Mouse (Mus musculus): ENCODE measurements around the gene Gm45062. TPM values are rescaled to one million over a fixed set of nuclear protein-coding genes. Genes with fewer than 3 reads are reported as not detected.

The Gm45062 gene
- polyA plus RNA-seq (2016; fragmentation: Nextera tagmentation; extraction: Ambion mirVana) = 16.3 and 20.3 TPM in 2 replicates

DNA sequence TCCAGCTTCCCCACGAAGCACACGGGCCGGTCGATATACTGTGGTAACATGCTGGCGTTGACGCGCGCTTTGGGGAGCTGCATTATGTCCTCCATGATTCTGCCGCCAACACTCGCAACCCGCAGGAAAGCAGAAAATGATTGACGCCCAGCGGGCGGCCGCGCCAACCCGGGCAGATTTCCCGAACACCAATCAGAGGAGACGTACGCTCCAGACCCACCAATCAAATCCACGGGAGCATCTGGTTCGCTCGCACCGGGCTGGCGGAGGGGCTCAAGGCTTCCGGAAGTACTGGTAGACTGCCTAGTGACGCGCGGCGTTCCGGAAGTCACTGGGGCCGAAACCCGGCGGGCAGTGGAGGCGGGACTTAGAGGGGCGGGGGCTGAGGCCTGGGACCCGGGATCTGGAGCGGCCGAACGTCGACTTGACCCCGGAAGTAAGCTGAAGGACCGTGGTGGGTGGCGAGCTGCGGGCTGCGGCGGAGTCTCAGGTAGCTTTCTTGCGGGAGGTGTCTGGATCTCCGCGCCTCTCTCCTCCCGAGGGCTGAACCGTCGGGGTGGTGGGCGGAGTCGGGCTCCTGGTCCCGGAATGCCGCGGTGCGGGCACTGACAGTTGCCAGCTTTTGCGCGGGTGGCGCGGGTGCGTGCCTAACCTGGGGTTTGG, at the start of gene Gm45062, which contains the start of the genes Rpa3 and Umad1:
TSS of gene Gm45062 (plus strand) at position 447 of the 663 bp plus-strand sequence.
TSS of gene Rpa3 (minus strand) at position 170 of the 663 bp plus-strand sequence.
TSS of gene Umad1 (plus strand) at position 285 of the 663 bp plus-strand sequence.
- peak within 1 kb of the TSS; percentile 91 for H3K4me2 ChIP-seq (replicated peaks)
- ATAC-seq (ENCODE audit: low FRiP score, low read depth) = peak; percentile 100
- peak within 1 kb of the TSS; percentile 79 for H3K4me3 ChIP-seq
- 0 out of 2 replicates have a peak within 1 kb of the TSS, but pooled peaks have one; percentile 53 for H3K27ac ChIP-seq
- H3K4me1 ChIP-seq = peaks cover 11% of the 10 kb centered on the region
- no peaks in the 10 kb centered on the region for H3K9me3 ChIP-seq
- no peaks in the 10 kb centered on the region for H3K27me3 ChIP-seq (replicated peaks)
- H3K9ac ChIP-seq = peak within 1 kb of the TSS; percentile 78
- H3K36me3 ChIP-seq = peaks cover under 1% of the 10 kb centered on the region; the same call in 1 of the 2 replicates
- WGBS = under 1% methylated on average over 64 of the region's 64 CpGs

DNA sequence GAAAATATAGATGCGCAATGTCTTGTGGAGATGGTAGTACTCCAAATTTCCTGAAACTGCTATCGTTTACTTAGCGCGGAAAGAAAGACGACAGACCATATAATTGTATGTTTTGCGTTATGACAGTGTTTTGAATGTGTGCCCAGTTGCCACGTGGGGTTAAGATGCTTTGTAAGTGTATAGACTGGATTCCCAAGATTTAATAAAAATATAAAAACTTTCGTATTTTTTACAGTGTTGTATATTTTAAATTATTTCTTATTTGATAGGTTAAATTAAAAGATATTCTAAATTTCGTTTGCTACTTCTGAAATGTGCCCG, 49.4 kb upstream of the Gm45062 start:
- H3K4me3 ChIP-seq = peak overlapping the region; percentile 72
- peak overlapping the region; percentile 60 for H3K4me2 ChIP-seq (replicated peaks)
- 0 out of 2 replicates have a peak, but pooled peaks have one; percentile 2 for ATAC-seq (ENCODE audit: low FRiP score, low read depth)
- H3K27ac ChIP-seq = 0 out of 2 replicates have a peak overlapping the region, but pooled peaks have one; percentile 83
- H3K9me3 ChIP-seq = no peaks in the 10 kb centered on the region
- H3K27me3 ChIP-seq (replicated peaks) = no peaks in the 10 kb centered on the region
- H3K36me3 ChIP-seq = no peaks in the 10 kb centered on the region; the same call in 1 of the 2 replicates
- H3K9ac ChIP-seq = peak overlapping the region; percentile 81
- H3K4me1 ChIP-seq = peaks cover 9% of the 10 kb centered on the region
- WGBS = 13% methylated on average over 10 of the region's 10 CpGs

- peak overlapping the region; percentile 60 for H3K4me2 ChIP-seq (replicated peaks)
- peaks cover 5% of the 10 kb centered on the region; the same call in 1 of the 2 replicates for H3K36me3 ChIP-seq
- no peaks in the 10 kb centered on the region for H3K9me3 ChIP-seq
- H3K27me3 ChIP-seq (replicated peaks) = no peaks in the 10 kb centered on the region
- H3K4me1 ChIP-seq = peaks cover 9% of the 10 kb centered on the region
- WGBS = 91% methylated on average over 3 of the region's 3 CpGs
- no peak overlapping the region for H3K27ac ChIP-seq
- no peak overlapping the region for H3K9ac ChIP-seq
- H3K4me3 ChIP-seq = no peak overlapping the region
- ATAC-seq (ENCODE audit: low FRiP score, low read depth) = no peak
These were observed 48.6 kb upstream of the Gm45062 start for GRCm38 (mm10) chr6:8210661-8211060.

GRCm38 (mm10) chr6:8227035-8227434, 32.2 kb upstream of the Gm45062 start:
- Histone ChIP-seq H3K4me1 (no peaks in the 10 kb centered on the region), H3K4me2 (replicated peaks) (no peak overlapping the region), H3K9me3 (no peaks in the 10 kb centered on the region), H3K27me3 (replicated peaks) (no peaks in the 10 kb centered on the region), H3K27ac (no peak overlapping the region), H3K4me3 (no peak overlapping the region), H3K9ac (no peak overlapping the region), H3K36me3 (peaks cover 21% of the 10 kb centered on the region)
- no peak for ATAC-seq (ENCODE audit: low FRiP score, low read depth)
- 87% methylated on average over 3 of the region's 3 CpGs for WGBS

DNA sequence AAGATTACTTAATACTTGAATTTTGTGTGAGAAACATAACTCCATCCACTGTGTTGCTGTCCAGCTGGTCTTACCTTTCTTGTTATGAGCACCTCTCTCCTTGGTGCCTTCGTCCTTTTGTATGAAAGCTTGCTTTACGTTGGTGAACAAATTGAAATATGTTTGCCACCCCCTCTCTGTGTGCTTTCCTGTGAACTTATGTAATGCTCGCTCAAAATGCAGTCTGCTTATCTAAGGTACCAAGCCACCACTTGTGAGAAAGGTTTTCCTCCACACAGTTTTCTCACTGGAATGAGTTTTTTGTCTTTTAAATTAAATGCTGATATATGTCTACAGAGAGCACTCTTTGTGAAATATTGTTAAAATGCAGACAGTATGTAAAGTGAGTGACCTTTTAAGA, 30.7 kb upstream of the Gm45062 start:
- Histone ChIP-seq H3K4me3 (no peak overlapping the region), H3K4me1 (no peaks in the 10 kb centered on the region), H3K9ac (no peak overlapping the region), H3K9me3 (no peaks in the 10 kb centered on the region), H3K4me2 (replicated peaks) (no peak overlapping the region), H3K36me3 (peaks cover 23% of the 10 kb centered on the region), H3K27me3 (replicated peaks) (no peaks in the 10 kb centered on the region), H3K27ac (no peak overlapping the region)
- ATAC-seq (ENCODE audit: low FRiP score, low read depth) = no peak
- 91% methylated on average over 3 of the region's 3 CpGs for WGBS

GRCm38 (mm10) chr6:8258316-8258715, 934 bp upstream of the Gm45062 start:
- 8% methylated on average over 6 of the region's 6 CpGs for WGBS
- no peak overlapping the region for H3K27ac ChIP-seq

GRCm38 (mm10) chr6:8259667-8260044, 406 bp downstream of the Gm45062 start:
- H3K9ac ChIP-seq = peak overlapping the region; percentile 72
- peak; percentile 71 for ATAC-seq (ENCODE audit: low FRiP score, low read depth)
- H3K9me3 ChIP-seq = no peaks in the 10 kb centered on the region
- no peaks in the 10 kb centered on the region for H3K27me3 ChIP-seq (replicated peaks)
- 0% methylated on average over 8 of the region's 8 CpGs for WGBS
- peak overlapping the region; percentile 91 for H3K4me2 ChIP-seq (replicated peaks)
- H3K4me1 ChIP-seq = peaks cover 11% of the 10 kb centered on the region
- no peaks in the 10 kb centered on the region for H3K36me3 ChIP-seq
- H3K4me3 ChIP-seq = peak overlapping the region; percentile 79
- no peak overlapping the region for H3K27ac ChIP-seq

More at GRCm38 (mm10) chr6:8258316-8258715, 934 bp upstream of the Gm45062 start:
- Histone ChIP-seq H3K4me3 (peak overlapping the region; percentile 79), H3K36me3 (peaks cover 3% of the 10 kb centered on the region; the same call in 1 of the 2 replicates), H3K4me2 (replicated peaks) (peak overlapping the region; percentile 80), H3K4me1 (peaks cover 11% of the 10 kb centered on the region), H3K9ac (peak overlapping the region; percentile 78), H3K9me3 (no peaks in the 10 kb centered on the region), H3K27me3 (replicated peaks) (no peaks in the 10 kb centered on the region)
- ATAC-seq (ENCODE audit: low FRiP score, low read depth) = no peak

- Histone ChIP-seq H3K9ac (no peak overlapping the region), H3K4me1 (no peaks in the 10 kb centered on the region), H3K27me3 (replicated peaks) (no peaks in the 10 kb centered on the region), H3K4me3 (no peak overlapping the region), H3K9me3 (no peaks in the 10 kb centered on the region), H3K4me2 (replicated peaks) (no peak overlapping the region), H3K27ac (no peak overlapping the region), H3K36me3 (no peaks in the 10 kb centered on the region; the same call in 1 of the 2 replicates)
- no peak for ATAC-seq (ENCODE audit: low FRiP score, low read depth)
- 88% methylated on average over 3 of the region's 3 CpGs for WGBS
These were observed 11.8 kb downstream of the Gm45062 start for GRCm38 (mm10) chr6:8271047-8271446.

DNA sequence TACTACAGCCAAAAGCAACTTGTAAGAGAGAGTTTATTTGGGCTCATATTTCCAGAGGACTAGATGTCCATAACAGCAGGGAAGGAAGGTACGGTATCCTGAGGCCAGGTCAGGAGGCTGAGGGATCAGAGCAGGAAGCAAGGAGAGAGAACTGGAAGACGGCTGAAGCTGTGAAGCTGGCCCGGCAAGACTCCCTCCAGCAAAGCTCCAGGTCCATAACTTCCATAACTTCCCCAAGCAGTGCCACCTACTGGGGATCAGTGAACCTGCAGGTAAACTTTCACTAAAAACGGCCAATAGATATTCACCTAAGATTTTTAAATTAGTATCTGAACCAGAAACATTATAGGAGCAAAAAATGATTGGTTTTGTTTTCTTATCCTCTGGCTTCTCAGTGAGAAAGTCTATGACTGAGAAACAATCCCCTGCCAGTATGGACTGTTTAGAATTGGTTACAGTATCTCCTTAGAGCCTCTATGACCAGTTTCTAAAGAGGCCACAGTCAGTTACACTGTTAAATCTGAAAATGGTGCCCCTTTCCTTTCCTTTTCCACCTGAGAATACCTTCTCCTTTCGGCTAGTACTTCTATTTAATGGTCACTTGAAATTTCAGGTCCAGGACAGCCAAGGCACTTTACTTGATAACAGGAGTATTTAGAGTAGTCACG, 15.3 kb downstream of the Gm45062 start:
- Histone ChIP-seq H3K4me3 (no peak overlapping the region), H3K9ac (no peak overlapping the region), H3K36me3 (no peaks in the 10 kb centered on the region; the same call in 1 of the 2 replicates), H3K4me1 (no peaks in the 10 kb centered on the region), H3K4me2 (replicated peaks) (no peak overlapping the region), H3K27ac (no peak overlapping the region), H3K9me3 (no peaks in the 10 kb centered on the region), H3K27me3 (replicated peaks) (no peaks in the 10 kb centered on the region)
- WGBS = 37% methylated on average over 6 of the region's 6 CpGs
- ATAC-seq (ENCODE audit: low FRiP score, low read depth) = peak; percentile 53; the same call in 1 of the 2 replicates

GRCm38 (mm10) chr6:8275098-8275497, 15.8 kb downstream of the Gm45062 start:
- WGBS = 13% methylated on average over 1 of the region's 1 CpGs
- Histone ChIP-seq H3K4me3 (no peak overlapping the region), H3K9me3 (no peaks in the 10 kb centered on the region), H3K4me1 (no peaks in the 10 kb centered on the region), H3K9ac (no peak overlapping the region), H3K27me3 (replicated peaks) (no peaks in the 10 kb centered on the region), H3K36me3 (no peaks in the 10 kb centered on the region; the same call in 1 of the 2 replicates), H3K4me2 (replicated peaks) (no peak overlapping the region), H3K27ac (no peak overlapping the region)
- 0 out of 2 replicates have a peak, but pooled peaks have one; percentile 53 for ATAC-seq (ENCODE audit: low FRiP score, low read depth)

DNA sequence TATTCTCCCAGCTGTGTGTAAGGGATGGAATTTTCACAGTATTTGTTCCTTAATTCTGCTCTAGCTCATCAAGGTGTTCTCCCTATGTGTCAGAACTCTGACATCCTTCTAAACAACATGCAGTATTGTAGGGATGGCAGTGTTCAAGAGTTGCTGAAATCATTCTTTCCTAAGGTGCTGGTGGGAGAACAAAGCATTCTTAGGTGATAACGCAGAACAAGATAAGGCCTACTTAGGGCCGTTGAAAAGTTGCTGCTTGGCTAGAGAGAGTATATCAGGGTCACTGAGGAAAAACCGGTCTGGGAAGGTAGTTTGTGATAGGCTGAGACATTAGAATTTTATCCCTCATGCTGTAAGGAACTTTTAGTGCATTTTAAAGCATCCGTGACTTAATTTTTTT, 17.2 kb downstream of the Gm45062 start:
- Histone ChIP-seq H3K4me3 (no peak overlapping the region), H3K36me3 (no peaks in the 10 kb centered on the region), H3K4me1 (no peaks in the 10 kb centered on the region), H3K9me3 (no peaks in the 10 kb centered on the region), H3K27ac (no peak overlapping the region), H3K4me2 (replicated peaks) (no peak overlapping the region), H3K27me3 (replicated peaks) (no peaks in the 10 kb centered on the region), H3K9ac (no peak overlapping the region)
- 90% methylated on average over 4 of the region's 4 CpGs for WGBS
- ATAC-seq (ENCODE audit: low FRiP score, low read depth) = no peak

- no peak for ATAC-seq (ENCODE audit: low FRiP score, low read depth)
- 66% methylated on average over 5 of the region's 5 CpGs for WGBS
- no peak overlapping the region for H3K4me3 ChIP-seq
These were observed 19.3 kb downstream of the Gm45062 start for GRCm38 (mm10) chr6:8278426-8279002.

More at GRCm38 (mm10) chr6:8278426-8279002, 19.3 kb downstream of the Gm45062 start:
- H3K27ac ChIP-seq = no peak overlapping the region
- no peaks in the 10 kb centered on the region for H3K9me3 ChIP-seq
- H3K9ac ChIP-seq = no peak overlapping the region
- no peak overlapping the region for H3K4me2 ChIP-seq (replicated peaks)
- H3K36me3 ChIP-seq = no peaks in the 10 kb centered on the region
- H3K4me1 ChIP-seq = no peaks in the 10 kb centered on the region
- H3K27me3 ChIP-seq (replicated peaks) = no peaks in the 10 kb centered on the region

Data from neural tube, embryonic 12.5 days (tissue).